Mouse (Mus musculus) G1E (cell line): ENCODE measurements around the gene Kif5c.

Experiments used
- CTCF ChIP-seq: IDR thresholded peaks from 2 replicates; pipeline ENCODE4 v1.5.1; 2012; ENCODE audit warnings: low read depth, low read length, inconsistent platforms, mixed read lengths
- GATA2 ChIP-seq: IDR thresholded peaks from 2 replicates; pipeline ENCODE4 v1.6.1; 2012; ENCODE audit warnings: low read depth, low read length, inconsistent platforms, borderline replicate concordance
- POLR2AphosphoS5 ChIP-seq: IDR thresholded peaks from 2 replicates; pipeline ENCODE4 v1.6.1; 2012; ENCODE audit warnings: low read depth, low read length, inconsistent platforms; ENCODE audit not compliant: insufficient replicate concordance
- TAL1 ChIP-seq: conservative IDR thresholded peaks from 2 replicates; pipeline ENCODE4 v1.6.1; 2012; ENCODE audit warnings: low read depth, low read length, inconsistent platforms, mixed read lengths

DNA sequence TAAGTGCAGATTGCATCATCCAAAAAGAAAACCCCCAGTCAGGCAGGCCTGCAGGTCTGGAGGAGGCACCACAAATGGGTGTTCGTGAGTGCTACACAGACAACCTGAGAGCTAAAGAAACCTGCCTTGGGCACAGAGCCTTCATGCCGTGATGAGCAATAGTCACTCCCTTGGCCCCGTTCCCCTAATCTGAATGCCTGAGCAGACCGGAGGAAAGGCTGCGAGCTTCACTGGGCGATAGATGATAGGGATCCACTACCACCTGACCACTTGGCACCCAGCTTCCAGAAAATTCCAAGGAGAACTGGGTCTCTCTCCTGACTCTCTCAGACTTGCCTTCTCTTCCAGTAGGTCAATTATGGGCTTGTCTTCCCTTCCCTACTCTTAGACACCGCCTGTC is 24.2 kb upstream of the Kif5c start:
- no peak for TF ChIP-seq CTCF
- TF ChIP-seq GATA2 = no peak
- TF ChIP-seq POLR2AphosphoS5 = no peak
- TF ChIP-seq TAL1 = no peak
